Mouse (Mus musculus) liver, postnatal 0 days (tissue): ENCODE data around the gene Gdf10.

Experiments used
- CTCF ChIP-seq: sonication (generic); IDR thresholded peaks from 2 replicates; pipeline ENCODE4 v1.5.1; 2016; ENCODE audit warnings: antibody characterized with exemption, low read depth
- EP300 ChIP-seq: IDR thresholded peaks from 2 replicates; pipeline ENCODE4 v1.6.1; 2016; ENCODE audit warnings: antibody characterized with exemption, low read depth, mild to moderate bottlenecking

- TF ChIP-seq EP300 (no peak), CTCF (no peak)
Measured at GRCm38 (mm10) chr14:33974752-33975151, 51.4 kb downstream of the Gdf10 start.
